Mouse (Mus musculus) ES-E14 (cell line): ENCODE data around the gene Krt6a.

Experiments used
- CHD2 ChIP-seq: IDR thresholded peaks from 2 replicates; pipeline ENCODE4 v1.6.1; 2014; ENCODE audit warnings: mild to moderate bottlenecking, low read depth, low read length, inconsistent platforms
- ZNF384 ChIP-seq: IDR thresholded peaks from 2 replicates; pipeline ENCODE4 v1.6.1; 2012; ENCODE audit warnings: low read depth, low read length, inconsistent platforms

DNA sequence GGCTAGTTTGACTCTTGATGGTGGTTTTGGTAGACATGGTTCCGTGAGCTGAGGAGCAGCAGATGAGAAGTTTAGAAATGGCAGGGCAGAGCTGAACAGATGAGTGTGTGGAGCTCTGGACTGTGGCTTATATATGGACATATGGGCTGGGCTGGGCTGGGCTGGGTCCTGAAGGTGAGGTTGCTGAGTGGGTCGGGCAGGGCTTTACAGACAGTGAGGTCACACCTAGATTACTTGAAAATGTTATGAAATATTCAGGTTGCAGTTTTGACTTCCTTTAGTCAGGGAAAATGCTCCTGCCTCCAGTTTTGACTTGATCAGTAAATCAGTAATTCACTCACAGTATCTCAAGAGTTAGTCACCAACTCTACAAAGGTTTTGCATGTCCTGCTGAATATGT is 13.9 kb downstream of the Krt6a start, which contains the start of gene Krt6b:
- TF ChIP-seq ZNF384 (no peak), CHD2 (no peak)
